Mouse (Mus musculus) mature B cell (primary cell): ENCODE measurements at regions not wholly inside any gene's neighbourhood (a gene's known extent, or its start where the extent isn't known, plus 50 kb on each side); places are given as distances from the start of the nearest gene placed in this dataset.

ENCODE experiments used
- in situ Hi-C: fragments of 300-500 bp; cut with MboI; formaldehyde crosslinking; loops from 2 replicates; pipeline ENCODE4 v1.14.3; 2019

DNA sequence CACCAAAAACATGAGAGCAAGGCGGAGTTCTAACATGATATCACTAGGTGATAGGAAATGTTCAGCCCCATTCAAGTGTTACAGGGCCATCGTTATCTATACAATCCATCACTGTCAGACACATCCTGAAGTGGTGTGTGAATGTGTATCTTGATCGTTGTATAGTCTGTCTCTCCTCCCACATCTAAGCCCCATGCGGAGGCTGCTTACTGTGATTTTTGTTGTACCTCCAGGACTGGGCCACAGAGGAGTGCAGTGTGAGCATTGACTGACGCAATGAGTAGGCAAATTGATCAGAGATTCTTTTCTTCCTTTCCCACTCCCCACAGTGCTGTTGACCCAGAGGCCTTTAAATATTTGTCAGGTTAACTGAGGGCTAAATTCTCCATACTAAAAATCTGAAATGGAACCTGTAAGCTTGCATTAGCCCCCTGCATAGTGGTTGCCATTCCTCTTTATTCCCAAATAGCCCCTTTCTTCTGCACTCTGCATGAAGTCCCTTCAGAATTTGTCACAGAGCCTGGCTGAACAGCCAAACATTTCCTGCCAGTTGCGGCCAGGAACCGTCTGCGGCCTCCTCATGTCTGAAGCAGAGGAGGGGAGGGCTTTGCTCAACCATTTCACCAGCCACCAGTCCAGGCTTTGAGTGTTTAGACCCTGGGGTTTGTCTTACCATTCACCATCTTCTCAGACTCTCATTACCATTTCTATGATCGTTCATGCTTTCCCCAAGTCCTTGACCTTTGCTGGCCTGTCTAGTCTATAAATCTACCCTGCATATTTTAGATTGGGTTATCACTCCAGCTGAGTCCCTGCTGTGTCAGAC is 119.3 kb downstream of the Ttc8 start:
- in situ Hi-C loops: no loop called here

DNA sequence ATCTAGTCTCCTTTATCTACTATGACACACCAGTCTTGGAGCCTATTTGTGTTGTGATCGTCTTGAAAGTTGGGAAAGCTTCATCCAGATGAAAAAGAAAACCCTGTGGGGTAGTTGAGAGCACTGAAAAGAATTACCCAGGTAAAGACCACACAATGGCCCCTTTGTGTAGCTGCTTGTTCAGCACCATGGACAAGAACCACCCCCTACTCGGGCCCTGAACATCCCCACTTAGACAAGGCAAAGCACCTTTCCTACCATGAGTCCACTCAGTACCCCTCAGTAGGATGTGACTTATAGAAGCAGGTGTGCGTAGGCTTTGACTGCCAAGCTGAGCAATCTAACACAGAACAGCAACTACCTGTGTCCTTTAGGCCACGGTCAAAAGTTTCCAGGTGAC is 121.2 kb downstream of the Ttc8 start:
- in situ Hi-C loops: no loop called here

DNA sequence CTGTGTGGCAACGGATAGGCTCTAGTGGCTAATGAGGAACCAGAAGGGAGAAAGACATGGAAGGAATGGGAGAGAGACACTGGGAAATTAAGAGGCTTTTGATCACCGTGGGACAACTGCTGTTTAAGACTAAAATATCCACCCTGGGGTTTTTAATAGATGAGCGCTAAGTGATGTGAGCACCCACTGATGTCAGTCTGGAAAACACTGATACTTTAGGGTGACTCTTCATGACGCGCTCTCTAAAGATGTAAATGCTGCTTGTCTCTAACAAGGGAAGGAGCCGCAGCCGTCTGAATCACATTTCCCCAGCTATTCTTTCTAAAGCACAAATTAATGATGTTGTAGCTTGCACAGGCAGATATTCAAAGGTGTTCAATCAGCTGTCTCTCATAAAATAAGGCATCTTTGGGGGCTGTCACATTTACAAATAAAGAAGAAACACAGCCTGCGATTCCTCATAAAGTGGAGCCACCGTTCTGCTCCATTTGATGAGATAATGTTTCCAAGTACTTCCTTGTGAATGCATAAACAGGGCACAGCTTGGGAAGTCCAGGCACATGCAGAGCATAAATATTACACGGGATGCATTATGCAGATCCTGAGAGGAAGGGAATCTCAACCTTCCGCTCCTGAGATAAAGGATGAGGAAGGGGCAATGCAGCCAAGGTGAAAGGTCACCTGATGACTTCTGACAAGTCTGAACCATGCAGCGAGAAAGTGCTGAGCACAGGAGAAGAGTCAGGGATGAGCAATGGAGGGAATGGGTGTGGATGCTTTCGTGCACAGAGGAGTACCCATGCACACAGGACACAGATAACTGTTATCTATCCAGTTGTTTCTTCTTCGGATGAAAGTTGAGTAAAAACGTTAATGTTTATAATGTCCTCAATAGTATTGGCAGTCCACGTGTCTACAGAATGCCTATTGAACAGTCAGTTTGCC is 122.8 kb downstream of the Ttc8 start:
- in situ Hi-C loops: no loop called here

DNA sequence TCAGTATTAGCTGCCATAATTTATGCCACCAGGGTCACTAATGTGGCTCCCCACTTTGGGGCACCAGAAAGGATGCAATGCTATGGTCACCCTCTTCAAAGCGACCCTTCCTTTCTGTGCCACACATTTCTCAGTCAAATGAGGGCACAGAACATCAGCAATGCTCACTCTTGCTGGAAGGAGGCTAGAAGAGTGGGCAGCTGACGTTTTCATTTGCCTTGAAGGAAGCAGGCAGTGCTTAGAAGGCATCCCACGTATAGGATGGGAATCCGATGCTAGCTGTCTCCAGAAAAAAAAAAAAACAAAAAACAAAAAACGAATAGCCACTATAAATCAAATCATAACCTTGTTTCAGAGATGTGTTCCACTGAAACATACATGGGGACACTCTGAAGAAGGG is 124.1 kb downstream of the Ttc8 start:
- in situ Hi-C loops: no loop called here

DNA sequence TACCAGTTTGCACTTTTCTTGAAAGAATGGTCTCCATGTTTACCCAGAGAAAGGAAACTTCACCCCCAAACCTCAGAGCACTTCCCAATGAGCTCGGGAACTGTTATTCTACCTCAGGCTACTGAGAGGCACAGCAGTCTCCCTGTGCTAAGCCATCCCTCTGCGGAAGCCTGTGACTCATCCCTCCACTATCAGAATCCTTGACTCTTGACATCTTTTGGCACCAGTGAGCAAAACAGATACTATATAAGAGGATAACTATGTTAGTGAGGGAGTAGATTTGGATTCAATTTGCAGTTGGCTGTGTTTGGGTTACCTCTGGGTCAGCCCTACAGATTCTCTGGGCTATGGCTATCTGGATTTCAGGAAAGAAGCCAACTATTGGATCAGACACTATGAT is 130.1 kb downstream of the Ttc8 start:
- in situ Hi-C loops: no loop called here

- in situ Hi-C loops: no loop called here
Measured at GRCm38 (mm10) chr12:99052599-99052998, 132.2 kb downstream of the Ttc8 start.

- in situ Hi-C loops: no loop called here
Measured at GRCm38 (mm10) chr12:99057521-99057920, 137.1 kb downstream of the Ttc8 start.

DNA sequence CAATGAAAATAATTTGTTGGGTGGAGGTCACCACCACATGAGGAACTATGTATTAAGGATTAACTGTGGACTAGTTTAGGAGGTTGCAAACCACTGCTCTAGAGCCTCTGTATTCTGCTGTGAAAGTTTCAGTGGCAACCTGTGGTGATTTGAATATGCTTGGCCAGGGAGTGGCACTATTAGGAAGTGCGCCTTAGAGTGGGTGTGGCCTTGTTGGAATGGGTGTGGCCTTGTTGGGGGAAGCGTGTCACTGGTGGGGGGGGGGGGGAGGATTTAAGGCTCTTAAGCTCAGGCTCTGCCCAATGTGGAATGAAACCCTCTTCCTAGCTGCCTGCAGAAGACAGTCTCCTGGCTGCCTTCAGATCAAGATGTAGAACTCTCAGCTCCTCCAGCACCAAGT is 138.5 kb downstream of the Ttc8 start:
- in situ Hi-C loops: no loop called here

- in situ Hi-C loops: no loop called here
Measured at GRCm38 (mm10) chr12:99059491-99059890, 139.1 kb downstream of the Ttc8 start.

GRCm38 (mm10) chr12:99060702-99061101 is 140.3 kb downstream of the Ttc8 start:
- in situ Hi-C loops: no loop called here

- in situ Hi-C loops: no loop called here
Measured at GRCm38 (mm10) chr12:99063441-99063840, 143.1 kb downstream of the Ttc8 start.

GRCm38 (mm10) chr12:99063885-99064284 is 143.5 kb downstream of the Ttc8 start:
- in situ Hi-C loops: no loop called here

GRCm38 (mm10) chr12:99067962-99068361 is 147.6 kb downstream of the Ttc8 start:
- in situ Hi-C loops: no loop called here

GRCm38 (mm10) chr12:99073766-99074165 is 153.4 kb downstream of the Ttc8 start:
- in situ Hi-C loops: no loop called here

DNA sequence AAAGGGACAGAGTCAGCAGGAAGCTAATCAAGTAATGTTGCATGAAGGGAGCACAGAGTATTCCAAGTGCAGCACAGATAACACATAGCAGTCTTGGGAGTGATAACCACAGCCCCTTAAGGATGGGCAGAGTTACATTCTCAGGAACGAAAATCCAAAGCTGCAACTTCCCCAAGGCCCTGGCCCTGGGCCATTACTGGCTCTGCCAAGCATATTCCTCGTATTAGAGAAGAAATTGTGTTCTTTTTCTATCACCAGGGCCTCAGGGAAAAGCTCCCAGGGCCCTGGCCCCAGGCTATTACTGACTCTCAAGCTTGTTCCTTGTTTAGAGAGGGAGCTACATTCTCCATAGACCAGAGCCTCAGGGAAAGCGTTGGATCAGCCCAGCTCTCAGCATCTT is 157.0 kb downstream of the Ttc8 start:
- in situ Hi-C loops: no loop called here

DNA sequence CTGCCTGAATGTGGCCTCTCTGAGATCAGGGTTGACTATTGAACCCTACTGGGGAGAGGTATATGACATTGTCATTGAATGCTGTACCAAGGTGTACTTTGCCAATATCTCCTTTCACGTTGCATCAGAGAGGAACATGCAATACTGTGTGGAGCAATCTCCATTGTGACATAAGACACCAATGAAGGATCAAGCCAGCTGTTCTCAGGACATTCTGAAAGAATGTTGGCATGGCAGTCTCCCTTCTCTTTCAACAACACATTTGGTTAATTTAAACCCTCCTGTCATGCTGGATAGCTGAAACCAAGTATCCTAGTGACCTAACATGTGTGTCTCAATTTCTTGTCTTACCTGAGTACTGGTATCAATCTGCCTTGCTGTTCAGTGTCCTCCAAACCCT is 159.5 kb downstream of the Ttc8 start:
- in situ Hi-C loops: loop anchor here (10.0 kb wide), 1 partner anchor 1025 kb away; no protein-coding TSS in a partner anchor

- in situ Hi-C loops: loop anchor here (10.0 kb wide), 1 partner anchor 1021 kb away; no protein-coding TSS in a partner anchor
Measured at GRCm38 (mm10) chr12:99083616-99084015, 163.2 kb downstream of the Ttc8 start.

GRCm38 (mm10) chr12:99084144-99084543 is 163.8 kb downstream of the Ttc8 start:
- in situ Hi-C loops: loop anchor here (10.0 kb wide), 1 partner anchor 1021 kb away; no protein-coding TSS in a partner anchor

GRCm38 (mm10) chr12:99087286-99087685 is 166.9 kb downstream of the Ttc8 start:
- in situ Hi-C loops: loop anchor here (10.0 kb wide), 1 partner anchor 1018 kb away; no protein-coding TSS in a partner anchor

GRCm38 (mm10) chr12:99091770-99092169 is 171.4 kb downstream of the Ttc8 start:
- in situ Hi-C loops: no loop called here

GRCm38 (mm10) chr12:99093151-99093550 is 172.8 kb downstream of the Ttc8 start:
- in situ Hi-C loops: no loop called here

DNA sequence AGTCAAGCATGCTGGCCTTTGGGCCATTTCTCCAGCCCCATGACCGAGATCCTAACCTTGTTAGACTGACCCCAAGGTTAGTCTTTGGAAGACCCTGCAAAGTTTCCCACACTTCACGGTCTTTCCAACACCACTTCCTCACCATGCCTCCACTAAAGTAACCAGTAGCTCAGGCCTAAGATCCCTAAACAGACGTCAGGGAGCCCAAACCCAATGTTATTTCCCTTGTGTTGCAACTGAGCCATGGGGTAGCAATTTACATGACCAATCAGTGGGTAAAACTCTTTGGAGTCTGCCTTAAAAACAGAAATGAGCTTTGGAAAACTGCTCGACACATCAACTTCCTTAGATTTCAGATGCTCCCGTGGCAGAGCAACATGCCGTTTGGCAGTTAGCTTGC is 173.6 kb downstream of the Ttc8 start:
- in situ Hi-C loops: no loop called here
